Mouse (Mus musculus) cortical plate, adult 2 months (tissue): ENCODE measurements around the gene Slf2. TPM values are rescaled to one million over a fixed set of nuclear protein-coding genes. Genes with fewer than 3 reads are reported as not detected.

Experiments
- H3K27ac ChIP-seq: fragments of 200-500 bp; 2 replicates; pipeline ENCODE4 v1.5.1; 2012; ENCODE audit warnings: low read length, control low read depth, inconsistent platforms; ENCODE audit not compliant: insufficient read depth
- H3K4me1 ChIP-seq: fragments of 200-500 bp; 2 replicates; pipeline ENCODE4 v1.6.1; 2011; ENCODE audit warnings: low read length; ENCODE audit not compliant: control insufficient read depth, insufficient read depth
- H3K4me3 ChIP-seq: fragments of 200-500 bp; 2 replicates; pipeline ENCODE4 v1.5.1; 2011; ENCODE audit warnings: mild to moderate bottlenecking, low read length, control low read depth; ENCODE audit not compliant: insufficient read depth
- CTCF ChIP-seq: fragments of 200-500 bp; IDR thresholded peaks from 2 replicates; pipeline ENCODE4 v1.5.1; 2011; ENCODE audit warnings: mild to moderate bottlenecking, control low read depth, low read length; ENCODE audit not compliant: insufficient read depth; ENCODE audit errors: extremely low read depth
- POLR2A ChIP-seq: fragments of 200-500 bp; IDR thresholded peaks from 2 replicates; pipeline ENCODE4 v1.6.1; 2011; ENCODE audit warnings: mild to moderate bottlenecking, low read length, control low read depth; ENCODE audit not compliant: insufficient read depth; ENCODE audit errors: extremely low read depth
- polyA plus RNA-seq: library from polyadenylated mRNA; depleted of rRNA; stranded (reverse); fragments of >200 nt; gene quantifications from 2 replicates; pipeline ENCODE4 v1.2.3, GENCODE M21; 2012

Gene Slf2
- polyA plus RNA-seq, 1 experiment = 40.8 TPM

DNA sequence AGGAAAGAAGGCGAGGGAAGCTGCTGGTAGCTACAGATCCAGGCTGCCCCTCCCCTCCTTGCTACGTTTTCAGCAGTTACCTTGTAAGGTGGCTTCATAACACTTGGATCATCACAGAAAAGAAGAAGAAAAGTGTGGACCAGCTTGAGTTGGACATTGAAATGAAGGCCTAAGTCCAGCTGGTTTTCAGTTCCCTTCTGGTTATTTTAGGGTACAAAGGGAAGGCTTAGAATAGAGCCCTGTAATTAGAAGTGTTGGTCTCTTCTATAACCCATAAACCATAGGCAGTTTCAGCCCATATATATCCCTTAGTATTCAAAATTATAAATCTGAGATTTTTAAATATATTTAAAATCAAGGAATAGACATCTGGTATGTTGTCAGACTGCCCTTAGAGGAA is 49.8 kb downstream of the Slf2 start:
- TF ChIP-seq CTCF = no peak
- TF ChIP-seq POLR2A = no peak
- no peaks in the 10 kb centered on the region for H3K4me1 ChIP-seq
- peak overlapping the region; percentile 50; the same call in 1 of the 2 replicates for H3K27ac ChIP-seq
- no peak overlapping the region for H3K4me3 ChIP-seq

DNA sequence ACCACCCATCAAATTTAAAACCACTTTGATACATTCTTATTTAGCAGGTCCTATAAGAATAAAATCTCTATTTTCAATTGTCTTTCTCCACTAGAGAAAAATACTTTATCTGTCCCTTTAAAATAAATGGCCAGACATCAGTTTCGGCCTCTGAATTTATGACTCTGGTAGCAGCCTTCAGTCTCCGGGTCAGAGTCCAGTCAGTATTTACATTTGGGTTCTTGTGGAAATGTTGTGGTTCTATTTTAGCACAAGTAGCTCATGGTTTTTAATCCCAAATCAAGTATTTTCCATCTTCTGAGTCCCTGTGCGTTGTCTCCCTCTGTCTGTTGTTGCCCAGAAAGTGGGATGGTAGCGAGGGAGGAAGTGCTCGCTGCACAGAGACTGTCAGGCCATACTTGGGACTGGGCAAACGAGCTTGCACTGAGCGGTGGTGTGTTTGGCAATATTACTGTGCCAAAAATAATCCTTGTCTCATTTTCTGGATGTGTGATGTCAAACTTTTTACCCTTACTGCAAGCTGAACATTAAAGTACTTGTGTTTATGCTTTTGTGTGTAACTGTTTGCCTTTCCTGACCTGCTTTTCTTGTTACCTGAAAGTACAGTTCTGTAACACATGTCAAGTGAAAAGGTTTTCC is 51.6 kb downstream of the Slf2 start:
- TF ChIP-seq CTCF = no peak
- no peak for TF ChIP-seq POLR2A
- Histone ChIP-seq H3K27ac (no peak overlapping the region), H3K4me1 (no peaks in the 10 kb centered on the region), H3K4me3 (no peak overlapping the region)

GRCm38 (mm10) chr19:44983366-44983765 is 52.4 kb downstream of the Slf2 start:
- Histone ChIP-seq H3K4me3 (no peak overlapping the region), H3K27ac (no peak overlapping the region), H3K4me1 (peaks cover 2% of the 10 kb centered on the region; the same call in 1 of the 2 replicates)
- no peak for TF ChIP-seq CTCF
- TF ChIP-seq POLR2A = no peak

DNA sequence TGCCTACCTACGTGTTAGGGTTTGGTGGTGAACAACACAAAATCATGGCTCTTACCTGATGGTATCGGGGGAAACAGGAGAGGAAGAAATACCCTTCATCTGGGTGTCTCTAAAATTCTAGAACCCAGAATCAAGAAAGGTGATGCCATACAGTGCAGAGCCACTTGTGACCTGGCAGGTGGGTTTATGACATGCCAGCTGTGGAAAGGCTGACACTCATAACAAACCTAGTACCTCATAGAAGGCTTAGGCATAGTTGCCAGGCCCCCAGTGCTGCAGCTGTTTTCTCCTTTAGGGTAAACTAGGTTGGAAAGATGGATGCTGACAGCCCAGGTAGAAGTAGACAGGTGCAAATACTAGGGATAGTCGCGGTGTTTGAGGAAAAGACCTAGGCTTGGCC is 53.5 kb downstream of the Slf2 start:
- no peak for TF ChIP-seq CTCF
- TF ChIP-seq POLR2A = no peak
- Histone ChIP-seq H3K27ac (no peak overlapping the region), H3K4me3 (no peak overlapping the region), H3K4me1 (peaks cover 5% of the 10 kb centered on the region; the same call in 1 of the 2 replicates)

DNA sequence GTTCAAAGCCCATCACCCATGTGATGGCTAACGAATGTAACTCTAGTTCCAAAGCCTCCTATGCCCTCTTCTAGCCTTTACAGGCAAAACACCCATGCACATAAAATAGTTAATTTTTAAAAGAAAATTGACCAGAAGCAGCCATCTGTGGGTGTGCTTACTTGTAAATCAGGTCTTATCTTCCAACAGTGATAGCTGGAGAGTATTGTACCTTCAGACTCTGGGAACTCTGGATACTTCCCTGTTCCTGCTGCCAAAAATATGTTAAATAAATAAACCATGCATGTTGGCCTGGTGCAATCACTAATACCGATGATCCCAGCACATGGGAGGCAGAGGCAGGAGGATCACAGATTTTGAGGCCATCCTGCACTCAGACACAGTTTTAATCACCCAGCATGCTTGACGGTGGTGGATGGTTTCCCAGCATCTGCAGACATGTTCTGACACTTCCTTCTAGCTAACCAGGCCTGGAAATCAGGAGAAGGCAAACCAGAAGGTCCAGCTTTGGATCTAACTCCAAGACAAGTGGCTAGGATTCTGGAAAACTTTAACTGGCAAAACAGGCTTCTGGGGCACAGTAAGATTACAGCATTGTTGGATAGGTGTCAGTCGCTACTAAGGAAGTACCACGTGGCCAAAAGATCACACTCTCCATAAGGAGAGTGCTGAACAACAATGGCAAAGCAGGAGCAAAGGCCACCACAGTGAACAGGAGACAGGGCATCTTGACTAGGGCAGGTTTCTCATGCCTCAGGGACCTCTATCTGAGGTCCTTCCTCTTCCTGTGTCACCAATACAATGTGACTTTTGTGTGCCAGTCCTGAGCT is 54.4 kb downstream of the Slf2 start:
- Histone ChIP-seq H3K27ac (no peak overlapping the region), H3K4me1 (peaks cover 5% of the 10 kb centered on the region; the same call in 1 of the 2 replicates), H3K4me3 (no peak overlapping the region)
- TF ChIP-seq CTCF (no peak), POLR2A (no peak)

DNA sequence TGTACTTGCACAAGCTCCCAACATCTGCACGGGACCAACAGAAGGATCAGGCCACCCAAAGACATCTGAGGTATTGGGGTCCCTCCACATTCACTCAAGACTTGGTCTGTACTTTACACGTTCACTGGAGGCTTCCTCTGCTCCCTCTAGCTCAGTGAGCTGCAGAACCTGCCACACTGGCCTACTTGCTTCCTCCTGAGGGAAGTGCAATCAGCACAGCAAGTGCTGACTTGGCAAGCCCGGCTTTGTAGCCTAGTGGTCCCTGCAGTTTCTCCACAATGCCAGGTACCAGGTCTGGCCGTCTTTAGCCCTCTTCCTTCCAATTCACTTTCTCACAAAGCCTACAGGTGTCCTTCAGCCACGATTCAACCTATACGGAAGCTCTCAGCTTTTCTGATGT is 56.1 kb downstream of the Slf2 start:
- TF ChIP-seq CTCF (no peak), POLR2A (no peak)

DNA sequence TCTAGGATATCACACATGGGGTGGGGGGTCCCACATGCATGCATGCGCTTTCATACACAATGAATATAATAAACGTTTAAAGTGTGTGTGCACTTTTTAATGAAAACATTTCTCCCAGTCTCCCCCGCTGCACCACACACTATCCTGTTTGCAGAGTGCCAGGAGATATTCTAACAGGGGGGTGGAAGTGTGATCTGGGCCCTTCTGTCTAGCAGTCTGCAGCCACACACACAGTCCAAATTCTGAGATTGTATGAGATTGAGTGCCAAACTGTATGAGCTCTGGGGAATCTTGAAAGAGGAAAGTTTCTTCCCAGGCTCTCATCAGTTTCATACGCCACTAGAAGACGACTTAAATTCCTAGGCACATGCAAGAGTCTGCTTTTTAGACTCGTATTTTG is 56.9 kb downstream of the Slf2 start:
- TF ChIP-seq CTCF (no peak), POLR2A (no peak)
- no peak overlapping the region for H3K27ac ChIP-seq
- no peak overlapping the region for H3K4me3 ChIP-seq
- peaks cover 5% of the 10 kb centered on the region; the same call in 1 of the 2 replicates for H3K4me1 ChIP-seq

More for the DNA sequence above, 56.1 kb downstream of the Slf2 start:
- Histone ChIP-seq H3K4me1 (peaks cover 5% of the 10 kb centered on the region; the same call in 1 of the 2 replicates), H3K27ac (no peak overlapping the region), H3K4me3 (no peak overlapping the region)

GRCm38 (mm10) chr19:44988321-44988720 is 57.4 kb downstream of the Slf2 start:
- TF ChIP-seq POLR2A = no peak
- peaks cover 5% of the 10 kb centered on the region; the same call in 1 of the 2 replicates for H3K4me1 ChIP-seq
- H3K4me3 ChIP-seq = peak overlapping the region; percentile 59
- no peak overlapping the region for H3K27ac ChIP-seq

GRCm38 (mm10) chr19:44988831-44989566 is 58.0 kb downstream of the Slf2 start, which contains the start of gene Sema4g:
Gene Sema4g (plus strand): TSS chr19:44989101.
- TF ChIP-seq POLR2A (no peak), CTCF (no peak)
- peak within 1 kb of the TSS; percentile 59 for H3K4me3 ChIP-seq

More at GRCm38 (mm10) chr19:44988831-44989566, 58.0 kb downstream of the Slf2 start, which contains the start of gene Sema4g:
- H3K4me1 ChIP-seq = peaks cover 5% of the 10 kb centered on the region; the same call in 1 of the 2 replicates
- no peak within 1 kb of the TSS for H3K27ac ChIP-seq
